Mouse (Mus musculus) intestine, embryonic 16.5 days (tissue): ENCODE results near the gene Crlf2. TPM values are rescaled to one million over a fixed set of nuclear protein-coding genes. Genes with fewer than 3 reads are reported as not detected.

Experiments used
- ATAC-seq: fragments of 200-750 bp; cut with Nextera tagmentation; 2 replicates; pipeline ENCODE4 v1.8.0; 2017; ENCODE audit warnings: moderate TSS enrichment, moderate library complexity
- H3K27ac ChIP-seq: fragments of 300-500 bp; sonication (generic); 2 replicates; pipeline ENCODE4 v1.5.1; 2014; ENCODE audit warnings: mild to moderate bottlenecking, low read length
- H3K27me3 ChIP-seq: fragments of 300-500 bp; sonication (generic); replicated peaks from 2 replicates; pipeline ENCODE4 v1.6.1; 2014; ENCODE audit warnings: low read length, control low read depth, mixed read lengths; ENCODE audit not compliant: control insufficient read depth, insufficient read depth
- H3K36me3 ChIP-seq: fragments of 300-500 bp; sonication (generic); 2 replicates; pipeline ENCODE4 v1.6.1; 2014; ENCODE audit warnings: low read length, control low read depth; ENCODE audit not compliant: control insufficient read depth, insufficient read depth
- H3K4me1 ChIP-seq: fragments of 300-500 bp; sonication (generic); 2 replicates; pipeline ENCODE4 v1.6.1; 2014; ENCODE audit warnings: low read length, control low read depth, mixed read lengths; ENCODE audit not compliant: control insufficient read depth, insufficient read depth
- H3K4me2 ChIP-seq: fragments of 300-500 bp; sonication (generic); 2 replicates; pipeline ENCODE4 v1.6.1; 2014; ENCODE audit warnings: low read depth, low read length, control low read depth
- H3K4me3 ChIP-seq: fragments of 300-500 bp; sonication (generic); 2 replicates; pipeline ENCODE4 v1.5.1; 2014; ENCODE audit warnings: mild to moderate bottlenecking, low read length
- H3K9ac ChIP-seq: fragments of 300-500 bp; sonication (generic); 2 replicates; pipeline ENCODE4 v1.6.1; 2014; ENCODE audit warnings: low read depth, low read length
- H3K9me3 ChIP-seq: fragments of 300-500 bp; sonication (generic); 2 replicates; pipeline ENCODE4 v1.6.1; 2016; ENCODE audit warnings: low read length, control low read depth; ENCODE audit not compliant: control insufficient read depth
- WGBS: fragments of 180-500 bp; shearing (Covaris S2); extraction: QIAGEN DNeasy Blood & Tissue Kit; methylation state at CpG from one replicate; pipeline ENCODE4 v1.1.7; 2014; 5-methylcytosine and 5-hydroxymethylcytosine counted together
- polyA plus RNA-seq: library from polyadenylated mRNA; unstranded; fragments of >200 nt; fragmentation: Nextera tagmentation; extraction: Ambion mirVana; gene quantifications from 2 replicates; pipeline ENCODE4 v1.2.1, GENCODE M21; 2015

Crlf2 gene
- polyA plus RNA-seq, result 10.4 and 13.5 TPM in 2 replicates

GRCm38 (mm10) chr5:109558404-109559160 lies at the start of gene Crlf2:
Gene Crlf2, minus strand, starts transcription at chr5:109558993.
- H3K27ac ChIP-seq, result peak within 1 kb of the TSS; percentile 98
- ATAC-seq, result peak; percentile 76
- no peaks in the 10 kb centered on the region for H3K27me3 ChIP-seq
- peak within 1 kb of the TSS; percentile 70 for H3K4me2 ChIP-seq
- H3K36me3 ChIP-seq, result peaks cover 21% of the 10 kb centered on the region
- under 1% methylated on average over 58 of the region's 73 CpGs for WGBS
- peaks cover 27% of the 10 kb centered on the region for H3K9me3 ChIP-seq
- peak within 1 kb of the TSS; percentile 81 for H3K9ac ChIP-seq
- H3K4me1 ChIP-seq, result no peaks in the 10 kb centered on the region
- peak within 1 kb of the TSS; percentile 77 for H3K4me3 ChIP-seq

- WGBS, result 41% methylated on average over 1 of the region's 1 CpGs
- H3K27me3 ChIP-seq, result no peaks in the 10 kb centered on the region
- no peak for ATAC-seq
- no peak overlapping the region for H3K27ac ChIP-seq
- H3K4me1 ChIP-seq, result no peaks in the 10 kb centered on the region
- H3K36me3 ChIP-seq, result no peaks in the 10 kb centered on the region
- no peak overlapping the region for H3K4me3 ChIP-seq
- H3K9me3 ChIP-seq, result no peaks in the 10 kb centered on the region
- H3K9ac ChIP-seq, result no peak overlapping the region
- no peak overlapping the region for H3K4me2 ChIP-seq
Measured at GRCm38 (mm10) chr5:109602585-109602984, 43.8 kb upstream of the Crlf2 start.

GRCm38 (mm10) chr5:109601080-109601479 lies 42.3 kb upstream of the Crlf2 start:
- no peaks in the 10 kb centered on the region for H3K36me3 ChIP-seq
- no peaks in the 10 kb centered on the region for H3K27me3 ChIP-seq
- H3K9ac ChIP-seq, result no peak overlapping the region
- H3K27ac ChIP-seq, result no peak overlapping the region
- no peak overlapping the region for H3K4me3 ChIP-seq
- no peaks in the 10 kb centered on the region for H3K9me3 ChIP-seq
- H3K4me1 ChIP-seq, result no peaks in the 10 kb centered on the region
- H3K4me2 ChIP-seq, result no peak overlapping the region
- 18% methylated on average over 3 of the region's 3 CpGs for WGBS
- peak; percentile 42; the same call in 1 of the 2 replicates for ATAC-seq

GRCm38 (mm10) chr5:109598876-109599275 lies 40.1 kb upstream of the Crlf2 start:
- H3K4me1 ChIP-seq, result no peaks in the 10 kb centered on the region
- H3K36me3 ChIP-seq, result no peaks in the 10 kb centered on the region
- H3K9me3 ChIP-seq, result no peaks in the 10 kb centered on the region
- no peak overlapping the region for H3K9ac ChIP-seq
- no peak overlapping the region for H3K4me2 ChIP-seq
- ATAC-seq, result no peak
- no peaks in the 10 kb centered on the region for H3K27me3 ChIP-seq
- H3K27ac ChIP-seq, result no peak overlapping the region
- no peak overlapping the region for H3K4me3 ChIP-seq

- Histone ChIP-seq H3K4me1 (no peaks in the 10 kb centered on the region), H3K9me3 (no peaks in the 10 kb centered on the region), H3K27ac (no peak overlapping the region), H3K4me3 (no peak overlapping the region), H3K4me2 (no peak overlapping the region), H3K36me3 (no peaks in the 10 kb centered on the region), H3K27me3 (no peaks in the 10 kb centered on the region), H3K9ac (no peak overlapping the region)
- 33% methylated on average over 5 of the region's 5 CpGs for WGBS
- ATAC-seq, result no peak
Measured at GRCm38 (mm10) chr5:109596647-109597046, 37.9 kb upstream of the Crlf2 start.

GRCm38 (mm10) chr5:109562829-109563228 lies 4.0 kb upstream of the Crlf2 start:
- Histone ChIP-seq H3K27ac (no peak overlapping the region), H3K27me3 (no peaks in the 10 kb centered on the region), H3K36me3 (no peaks in the 10 kb centered on the region), H3K9ac (no peak overlapping the region), H3K4me3 (no peak overlapping the region), H3K4me2 (no peak overlapping the region), H3K4me1 (no peaks in the 10 kb centered on the region), H3K9me3 (no peaks in the 10 kb centered on the region)
- no peak for ATAC-seq
- WGBS, result 63% methylated on average over 2 of the region's 2 CpGs

- 24% methylated on average over 6 of the region's 6 CpGs for WGBS
- Histone ChIP-seq H3K36me3 (peaks cover 19% of the 10 kb centered on the region), H3K9me3 (peaks cover 23% of the 10 kb centered on the region), H3K4me3 (peak overlapping the region; percentile 77), H3K27me3 (no peaks in the 10 kb centered on the region), H3K27ac (peak overlapping the region; percentile 98; the same call in 1 of the 2 replicates), H3K4me1 (no peaks in the 10 kb centered on the region), H3K4me2 (peak overlapping the region; percentile 70), H3K9ac (0 out of 2 replicates have a peak overlapping the region, but pooled peaks have one; percentile 81)
- ATAC-seq, result no peak
Measured at GRCm38 (mm10) chr5:109559191-109559590, 398 bp upstream of the Crlf2 start.

- Histone ChIP-seq H3K36me3 (peaks cover 21% of the 10 kb centered on the region), H3K4me1 (no peaks in the 10 kb centered on the region), H3K9ac (peak overlapping the region; percentile 58), H3K9me3 (peaks cover 32% of the 10 kb centered on the region), H3K27me3 (no peaks in the 10 kb centered on the region), H3K27ac (peak overlapping the region; percentile 98), H3K4me2 (peak overlapping the region; percentile 70), H3K4me3 (peak overlapping the region; percentile 77)
- 0% methylated on average over 9 of the region's 9 CpGs for WGBS
- peak; percentile 39; the same call in 1 of the 2 replicates for ATAC-seq
Measured at GRCm38 (mm10) chr5:109558123-109558403, 730 bp downstream of the Crlf2 start.

GRCm38 (mm10) chr5:109557321-109558122 lies 1.3 kb downstream of the Crlf2 start:
- Histone ChIP-seq H3K9ac (peak overlapping the region; percentile 58), H3K9me3 (peaks cover 35% of the 10 kb centered on the region), H3K27me3 (no peaks in the 10 kb centered on the region), H3K4me3 (peak overlapping the region; percentile 77), H3K4me2 (peak overlapping the region; percentile 70), H3K36me3 (peaks cover 21% of the 10 kb centered on the region), H3K4me1 (no peaks in the 10 kb centered on the region), H3K27ac (peak overlapping the region; percentile 98)
- whole genome bisulfite sequencing, result under 1% methylated on average over 35 of the region's 35 CpGs
- peak; percentile 80 for ATAC-seq
